Mouse (Mus musculus) granulocyte monocyte progenitor cell, adult 5-6 weeks (primary cell): ENCODE results near the gene Zfhx3. TPM values are rescaled to one million over a fixed set of nuclear protein-coding genes. Genes with fewer than 3 reads are reported as not detected.
A peak's percentile ranks its signal among the peaks of the same experiment; 100 is the strongest.

ENCODE experiments used
- ATAC-seq: replicated peaks from 2 replicates; pipeline ENCODE4 v1.8.0; 2016; ENCODE audit warnings: mild to moderate bottlenecking, moderate TSS enrichment, inconsistent platforms; ENCODE audit not compliant: poor library complexity, severe bottlenecking
- total RNA-seq, 2 experiments: library from RNA; stranded (forward) in 1 of 2; stranded (reverse) in 1 of 2; fragments of 200-712, 200-1000 nt in 1 of 2; fragments of >200 nt in 1 of 2; fragmentation: Nextera tagmentation in 1 of 2; gene quantifications; 2 replicates each; pipeline ENCODE4 v1.2.3; 2014 to 2017

Zfhx3 gene
- total RNA-seq, 2 experiments from 2014 or later = 0.31 to 0.41 TPM

DNA sequence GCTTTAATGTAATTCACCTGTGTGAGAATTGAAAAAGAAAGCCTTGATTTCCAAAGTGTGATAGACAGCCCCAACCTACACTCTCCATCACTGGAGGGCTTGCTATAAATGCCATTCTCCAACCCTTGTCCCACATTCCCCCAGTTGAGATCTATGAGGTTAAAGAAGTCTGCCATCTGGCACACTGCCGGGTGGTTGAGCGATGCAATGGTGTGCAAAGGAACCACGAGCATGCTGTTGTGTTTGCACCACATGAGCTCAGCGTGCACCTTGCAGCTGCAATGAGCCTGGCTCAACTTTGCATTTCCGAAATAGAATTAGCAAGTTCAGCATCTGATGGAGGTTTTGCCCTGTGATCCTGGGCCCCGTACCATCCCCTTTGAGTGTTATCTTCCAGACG, 575.7 kb downstream of the Zfhx3 start:
- no peak for ATAC-seq

DNA sequence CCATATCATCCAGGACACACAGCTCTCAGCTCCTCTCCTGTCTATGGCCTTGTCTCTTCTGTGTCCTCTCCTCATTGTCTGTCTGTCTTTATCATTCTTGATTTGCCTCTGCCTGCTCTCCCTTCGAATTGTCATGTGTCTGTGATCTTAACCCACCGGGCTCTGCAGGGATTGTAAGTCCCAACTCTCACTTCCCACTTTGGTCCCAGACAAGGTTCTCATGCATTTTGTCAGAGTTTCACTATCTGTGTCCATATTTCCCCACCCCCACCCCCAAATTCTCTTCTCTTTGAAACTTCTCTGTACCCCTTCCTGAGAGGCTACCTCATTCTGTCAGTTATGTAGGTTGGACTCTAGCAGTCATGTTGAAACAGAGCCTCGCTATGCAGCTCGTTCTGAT, 579.6 kb downstream of the Zfhx3 start:
- ATAC-seq = peak; percentile 67

DNA sequence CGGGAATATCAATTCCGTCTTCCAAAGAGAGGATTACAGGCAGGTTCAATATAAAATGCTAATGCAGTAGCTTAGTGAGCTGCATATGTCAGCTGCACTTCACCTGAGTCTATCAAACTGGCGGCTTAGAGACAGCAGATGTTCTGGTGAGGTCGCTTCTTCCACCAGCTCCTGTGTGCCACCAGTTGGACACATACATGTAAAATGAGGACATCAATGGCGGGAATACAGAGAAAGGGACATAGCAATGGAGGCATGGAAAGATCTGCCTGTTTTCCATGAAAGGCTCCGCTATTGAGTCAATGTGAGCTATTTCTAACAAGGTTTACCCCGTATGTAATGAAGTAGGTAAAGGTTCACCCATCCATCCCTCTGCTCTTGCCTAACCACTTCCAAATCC, 587.0 kb downstream of the Zfhx3 start:
- no peak for ATAC-seq

DNA sequence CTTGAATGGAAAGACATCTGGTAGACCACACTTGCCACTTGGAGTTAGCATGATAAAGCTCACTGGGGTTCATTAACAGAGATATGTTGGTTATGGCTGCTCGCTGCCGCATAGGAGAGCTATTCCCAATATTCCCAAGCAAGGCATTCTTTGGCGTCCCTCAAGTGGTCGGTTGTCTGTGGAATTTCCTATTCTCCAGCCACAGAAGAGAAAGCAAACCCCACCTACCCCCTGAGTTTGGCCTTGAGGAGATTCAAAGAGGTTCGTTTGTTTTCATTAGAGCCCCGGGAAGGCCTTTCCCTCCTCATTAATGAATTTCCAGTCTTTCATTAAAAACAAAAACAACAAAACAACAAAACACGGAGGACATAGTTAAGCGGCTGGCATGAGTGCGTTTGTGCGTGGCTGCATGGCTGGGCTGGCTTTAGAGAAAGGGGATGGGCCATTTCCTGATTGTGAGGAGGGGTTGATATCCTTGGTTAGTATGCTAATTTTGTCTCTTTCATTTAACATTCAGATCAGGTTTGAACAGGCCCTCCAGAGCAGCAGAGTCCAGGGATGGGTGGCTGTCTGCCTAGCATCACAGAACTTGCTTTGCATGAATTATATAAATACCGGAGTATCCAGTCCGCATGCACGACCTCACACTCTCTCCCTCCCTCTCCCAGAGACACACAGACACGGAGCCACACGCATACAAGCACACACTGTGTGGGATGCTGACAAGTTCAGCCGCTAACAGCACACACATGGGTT, 592.9 kb downstream of the Zfhx3 start:
- ATAC-seq = no peak

DNA sequence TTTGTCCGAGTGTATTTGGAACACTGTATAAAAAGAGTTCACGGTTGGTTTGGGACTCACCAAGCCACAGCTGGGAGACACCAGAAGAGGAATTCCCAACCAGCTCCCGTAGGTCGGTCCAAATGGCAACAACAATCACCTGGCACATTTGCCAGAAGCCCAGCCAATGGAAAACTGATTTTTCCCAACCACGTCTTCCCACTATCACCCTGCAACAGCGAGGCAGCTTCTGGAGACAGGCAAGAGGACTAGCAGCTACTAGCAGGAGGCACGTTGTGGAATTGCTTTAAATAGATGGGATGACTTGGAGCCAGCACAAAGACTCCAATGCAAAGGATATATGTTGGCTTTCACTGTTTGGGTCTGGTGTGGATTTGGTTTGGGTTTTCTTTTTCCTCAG, 593.7 kb downstream of the Zfhx3 start:
- no peak for ATAC-seq

DNA sequence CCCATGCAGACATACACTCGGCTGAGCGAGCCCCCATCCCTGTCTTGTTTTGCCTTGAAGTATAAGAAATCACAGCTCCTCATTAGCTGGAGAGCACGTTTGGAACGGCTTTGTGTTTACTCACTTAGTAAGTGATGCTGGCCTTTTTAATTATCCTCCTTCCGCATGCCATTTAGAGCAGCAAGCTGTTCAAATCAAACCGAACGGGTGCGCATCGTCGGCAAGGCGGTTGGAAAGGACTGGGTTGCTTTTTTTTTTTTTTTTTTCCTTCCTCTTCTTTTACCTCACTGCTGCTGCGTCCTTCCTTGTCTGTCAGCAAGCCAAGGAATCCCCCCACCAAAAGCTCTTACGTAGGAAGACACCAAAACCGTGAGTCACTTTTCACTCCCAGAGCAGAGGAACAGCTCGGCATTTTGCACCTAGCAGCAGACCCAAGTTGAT, 594.5 kb downstream of the Zfhx3 start:
- no peak for ATAC-seq

DNA sequence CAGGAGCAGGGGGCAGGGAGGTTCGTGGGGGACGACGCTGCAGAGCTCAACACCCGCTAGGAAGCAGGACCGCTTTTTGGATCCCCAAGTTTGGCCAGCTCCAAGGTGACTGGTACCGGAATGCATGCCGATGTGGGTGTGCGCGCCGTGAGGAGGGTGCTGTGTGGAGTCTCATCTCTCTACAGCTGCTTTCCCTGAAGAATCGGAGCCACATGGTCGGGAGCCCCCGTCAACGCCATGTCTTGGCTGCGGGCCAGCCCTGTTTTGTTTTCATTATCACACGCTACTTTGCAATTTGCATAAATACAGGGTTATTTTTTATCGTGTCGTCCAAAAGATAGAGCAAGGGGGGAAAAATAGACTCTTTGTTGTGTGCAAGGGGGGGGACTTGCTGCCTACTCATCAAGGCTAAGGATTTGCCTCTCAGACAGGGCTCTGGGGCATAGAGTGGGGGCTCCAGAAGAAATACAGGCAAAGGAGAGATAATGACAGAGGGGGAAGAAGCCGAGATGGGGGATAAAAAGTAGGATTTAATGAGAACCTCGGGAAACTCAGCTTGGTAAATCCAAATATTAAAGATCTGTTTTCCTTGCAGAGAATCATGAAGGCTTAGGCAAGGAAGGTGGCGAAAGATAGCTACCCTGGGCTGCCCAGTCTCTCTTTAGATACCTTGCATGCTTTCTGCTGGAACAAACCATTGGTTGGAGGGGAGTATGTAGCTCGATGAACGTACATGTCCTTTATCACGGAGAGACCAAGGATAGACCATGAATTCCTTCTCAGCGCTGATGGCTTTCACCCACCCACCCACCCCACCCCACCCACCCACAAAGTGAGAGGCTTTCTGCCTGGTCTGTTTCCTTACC, 595.5 kb downstream of the Zfhx3 start:
- ATAC-seq = no peak

DNA sequence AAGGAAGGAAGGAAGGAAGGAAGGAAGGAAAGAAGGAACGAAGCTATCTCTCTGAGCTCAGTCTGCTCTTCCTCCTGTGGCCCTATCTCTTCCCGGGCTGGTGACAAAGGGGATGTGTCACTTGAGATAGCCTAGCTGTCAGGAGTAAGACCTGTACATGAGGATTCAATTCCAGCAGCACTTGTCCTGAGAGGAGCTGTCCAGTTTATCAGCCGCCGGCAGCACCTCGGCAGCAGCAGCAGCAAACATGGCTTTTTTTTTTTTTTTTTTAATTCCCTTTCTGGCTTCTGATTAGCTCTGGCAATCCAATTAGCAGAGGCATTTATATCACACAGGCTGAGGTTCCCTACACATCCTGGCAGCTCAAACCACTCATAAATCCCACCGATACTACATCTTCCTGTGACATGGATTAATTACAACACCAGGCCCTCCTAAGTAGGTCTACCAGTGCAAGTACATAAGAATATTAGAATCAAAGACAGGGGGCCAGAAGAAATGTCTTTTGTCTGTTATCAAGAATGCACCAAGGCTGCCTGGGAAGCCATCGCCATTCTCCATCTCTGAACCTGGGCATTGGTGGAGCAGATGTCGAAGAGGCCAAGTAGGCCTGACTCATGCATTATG, 596.6 kb downstream of the Zfhx3 start:
- no peak for ATAC-seq

DNA sequence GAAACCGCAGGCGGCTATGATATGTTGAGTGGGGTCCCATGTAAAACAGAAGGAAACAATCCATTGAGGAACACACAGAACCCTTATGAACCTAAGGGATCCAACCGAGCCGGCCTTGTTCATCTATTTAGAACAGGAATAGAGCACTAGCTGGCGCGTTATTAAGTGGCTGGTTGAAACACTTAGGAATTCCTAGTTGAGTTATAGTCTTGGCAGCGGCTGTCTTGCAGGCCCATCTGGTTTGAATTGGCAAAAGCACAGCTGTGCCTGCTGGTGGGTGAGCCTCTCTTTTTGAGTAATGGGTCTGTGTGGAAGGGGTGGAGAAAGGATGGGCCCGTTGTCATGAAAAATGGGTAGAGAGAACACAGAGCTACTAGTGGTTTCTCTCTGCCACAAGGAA, 610.1 kb downstream of the Zfhx3 start:
- no peak for ATAC-seq

DNA sequence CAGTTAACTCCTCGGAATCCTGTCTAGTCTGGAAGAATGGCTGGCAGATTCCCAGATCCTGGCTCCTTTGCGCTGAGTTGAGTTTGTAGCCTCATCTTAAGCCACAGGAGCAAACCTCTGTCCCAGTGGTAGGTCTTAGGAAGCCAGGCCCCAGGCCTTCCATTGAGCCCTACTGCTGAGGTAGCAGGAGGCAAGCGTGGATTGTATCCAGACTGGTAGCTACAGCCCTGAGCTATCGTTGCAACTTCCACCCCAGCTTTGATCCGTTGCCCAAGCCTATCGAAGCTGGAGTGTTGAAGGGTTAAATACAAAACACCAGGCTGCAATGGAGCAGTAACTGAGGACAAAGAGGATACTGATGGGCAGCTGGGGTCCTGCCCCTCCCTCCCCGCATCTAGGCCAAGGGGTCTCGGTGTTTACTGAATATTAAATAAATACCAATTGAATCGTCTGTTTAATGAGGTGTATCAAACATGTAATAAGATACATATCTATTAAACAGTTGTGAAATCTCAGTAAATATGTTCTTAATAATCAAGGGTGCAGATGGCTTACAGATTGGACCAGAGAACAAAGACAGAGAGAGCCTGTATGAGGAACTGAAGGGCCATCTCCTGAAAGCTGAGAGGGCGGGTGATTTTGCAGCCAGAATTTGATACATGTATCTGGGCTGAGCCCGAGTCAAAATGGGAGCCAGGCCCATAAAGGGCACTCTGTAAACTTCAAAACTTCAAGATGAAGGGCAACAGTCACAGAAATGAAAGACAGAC, 611.5 kb downstream of the Zfhx3 start:
- no peak for ATAC-seq

DNA sequence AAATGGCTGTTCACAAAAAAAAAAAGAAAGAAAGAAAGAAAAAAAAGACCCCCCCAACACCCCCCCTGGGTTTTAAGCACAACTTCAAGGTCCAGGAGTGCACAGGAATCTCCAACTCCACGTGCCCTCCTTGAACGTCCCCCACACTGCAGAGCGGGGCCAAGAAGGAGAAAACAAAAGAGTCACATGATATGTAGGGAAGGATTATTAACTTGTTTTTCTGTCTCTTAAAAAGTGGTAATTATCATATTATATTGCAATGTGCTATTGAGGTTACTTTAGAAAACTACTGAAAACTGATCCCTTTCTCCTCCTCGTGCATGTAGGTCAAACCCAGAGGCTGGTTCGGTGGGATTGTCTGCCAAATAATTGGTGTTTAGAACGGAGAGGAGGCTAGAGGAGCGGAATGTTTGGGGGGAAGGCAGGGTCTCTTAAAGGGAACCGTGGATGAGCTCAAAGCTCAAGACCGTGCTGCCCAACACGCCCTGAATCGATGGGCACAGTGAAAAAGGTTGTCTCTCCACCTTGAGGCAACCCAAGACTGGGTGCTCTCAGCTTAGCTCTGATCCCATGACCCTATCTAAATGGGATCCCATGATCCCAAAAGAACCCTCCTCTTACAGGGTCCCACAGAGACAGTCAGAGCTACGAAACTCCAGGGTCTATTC, 612.3 kb downstream of the Zfhx3 start:
- ATAC-seq = no peak

DNA sequence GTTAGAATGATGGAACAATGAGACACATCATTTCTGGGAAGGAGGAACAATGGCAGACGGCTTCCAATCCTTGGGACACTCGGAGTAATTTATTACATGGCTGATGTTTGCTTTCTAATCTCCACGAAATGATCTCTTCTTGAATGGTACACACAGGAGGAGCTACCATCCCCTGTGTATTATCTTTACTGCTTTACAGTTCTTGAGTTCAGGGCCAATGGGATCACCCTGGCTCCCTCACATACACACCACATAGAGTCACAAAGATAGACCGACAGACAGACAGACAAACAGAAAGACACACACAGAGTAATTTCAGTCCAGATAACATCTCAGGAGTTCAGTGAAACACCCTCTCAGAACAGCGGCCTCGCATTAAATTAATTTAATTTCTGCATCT, 621.0 kb downstream of the Zfhx3 start:
- no peak for ATAC-seq

DNA sequence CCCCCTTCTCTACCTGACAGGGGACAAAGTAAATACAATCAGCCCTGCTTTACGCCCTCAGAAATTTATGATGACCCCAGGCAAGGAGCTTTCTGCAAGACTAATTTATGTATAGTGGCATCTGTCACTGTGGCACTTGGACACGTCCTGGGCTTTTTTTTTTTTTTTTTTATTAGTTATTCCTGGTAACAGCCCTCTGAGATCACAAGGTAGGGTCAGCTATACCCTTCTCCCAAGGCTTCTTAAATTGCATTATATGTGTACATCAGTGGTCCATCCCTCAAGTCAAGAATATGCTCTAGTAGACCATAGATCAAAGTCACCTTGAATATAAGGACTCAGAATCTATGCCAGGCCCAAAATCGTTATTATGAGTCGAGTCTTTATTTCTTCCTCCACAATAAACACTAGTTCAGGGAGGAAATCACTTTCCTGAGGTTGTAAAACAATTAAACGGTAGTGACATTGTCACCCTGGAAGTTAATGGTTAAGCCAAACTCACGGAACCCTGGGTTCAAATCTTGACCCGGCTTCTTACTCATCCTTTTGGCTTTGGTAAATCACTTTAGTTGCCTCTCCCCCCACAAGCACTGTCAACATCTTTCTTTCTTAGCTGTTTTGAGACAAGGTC, 621.6 kb downstream of the Zfhx3 start:
- no peak for ATAC-seq

DNA sequence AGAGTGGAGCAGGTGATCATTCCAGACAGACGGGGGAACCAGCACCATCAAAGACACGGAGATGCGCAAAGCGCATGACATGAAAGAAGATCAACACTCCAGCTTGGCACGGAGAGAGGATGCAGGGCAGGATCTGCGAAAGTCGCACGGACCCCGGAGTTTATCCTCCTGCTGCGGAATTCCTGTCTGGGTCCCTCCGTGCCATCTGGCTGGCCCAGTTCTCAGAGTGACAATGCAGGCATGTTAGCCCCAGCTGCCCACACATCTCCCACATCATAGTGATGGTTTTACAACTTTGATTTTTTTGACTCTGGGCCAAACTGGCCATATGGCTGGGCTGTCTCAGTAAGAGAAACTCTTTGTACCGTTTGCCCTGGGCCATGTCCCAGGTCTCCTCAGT, 623.6 kb downstream of the Zfhx3 start:
- no peak for ATAC-seq

DNA sequence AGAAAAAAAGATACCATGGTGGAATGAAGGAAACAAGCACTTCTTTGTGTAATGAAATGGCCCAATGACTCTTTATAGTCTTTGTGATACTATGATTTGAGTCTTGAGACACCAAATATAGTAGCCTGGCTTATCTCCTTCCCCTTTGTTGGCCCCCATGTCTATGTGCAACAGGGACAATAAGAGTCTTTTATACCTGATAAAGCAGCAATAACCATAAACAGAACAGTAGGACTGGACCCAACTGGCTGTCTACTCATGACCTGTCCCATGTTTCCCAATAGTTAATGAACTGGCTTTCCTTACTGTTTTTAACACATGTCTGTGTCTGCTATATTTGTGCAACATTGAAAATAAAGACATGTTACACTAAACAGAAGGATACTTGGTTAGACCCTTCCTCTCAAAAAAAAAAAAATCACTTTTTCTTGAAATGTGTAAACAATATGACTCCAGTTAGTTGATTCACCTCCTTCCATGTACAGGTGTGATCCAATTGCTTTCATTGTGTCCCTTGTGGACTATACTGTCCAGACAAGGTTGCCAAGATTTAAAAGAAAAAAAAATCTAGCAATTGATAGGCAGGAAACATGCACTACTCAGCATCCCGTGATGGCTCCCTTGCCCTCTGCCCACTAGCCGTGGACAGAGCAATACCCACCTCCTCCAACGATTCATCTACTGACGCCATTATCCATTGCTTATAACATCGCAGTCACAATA, 631.0 kb downstream of the Zfhx3 start:
- ATAC-seq = no peak

DNA sequence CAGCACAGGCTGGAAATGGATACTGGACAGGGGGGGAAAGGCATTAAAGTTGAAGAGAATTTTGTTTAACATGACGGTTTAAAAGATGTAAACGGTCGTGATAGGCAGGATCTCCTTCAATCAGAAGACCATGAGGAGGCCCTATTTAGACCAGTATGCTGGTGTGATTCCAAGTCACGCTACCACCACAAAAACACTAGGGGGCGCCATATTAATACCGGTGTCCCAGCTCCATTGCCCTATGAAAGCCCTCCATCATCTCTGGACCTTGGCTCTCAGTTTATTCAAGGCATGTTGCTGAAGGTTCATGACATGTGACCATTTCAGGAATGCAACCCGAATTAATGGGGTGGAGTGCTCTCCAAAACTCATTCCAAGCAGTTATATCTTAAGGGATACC, 631.7 kb downstream of the Zfhx3 start:
- peak; percentile 89 for ATAC-seq

DNA sequence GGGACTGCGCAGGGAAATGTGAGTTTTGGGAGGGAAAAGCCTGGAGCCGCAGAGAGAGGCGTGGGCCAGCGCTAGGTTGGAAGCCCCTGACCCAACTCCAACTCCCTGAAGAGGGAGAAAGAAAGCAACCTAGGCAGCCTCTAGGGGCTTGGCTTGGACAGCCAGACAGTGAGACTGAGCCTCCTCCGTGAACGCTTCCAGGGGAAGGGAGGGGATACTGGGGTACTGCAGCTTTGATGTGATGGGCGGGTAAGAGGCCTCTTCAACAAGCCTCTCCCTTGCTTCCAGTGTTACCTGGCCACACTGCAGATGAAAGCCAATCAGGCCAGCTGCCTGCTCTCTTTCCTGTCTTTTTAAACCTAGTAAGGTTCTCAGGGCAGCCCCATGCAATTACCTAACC, 635.1 kb downstream of the Zfhx3 start:
- ATAC-seq = no peak

DNA sequence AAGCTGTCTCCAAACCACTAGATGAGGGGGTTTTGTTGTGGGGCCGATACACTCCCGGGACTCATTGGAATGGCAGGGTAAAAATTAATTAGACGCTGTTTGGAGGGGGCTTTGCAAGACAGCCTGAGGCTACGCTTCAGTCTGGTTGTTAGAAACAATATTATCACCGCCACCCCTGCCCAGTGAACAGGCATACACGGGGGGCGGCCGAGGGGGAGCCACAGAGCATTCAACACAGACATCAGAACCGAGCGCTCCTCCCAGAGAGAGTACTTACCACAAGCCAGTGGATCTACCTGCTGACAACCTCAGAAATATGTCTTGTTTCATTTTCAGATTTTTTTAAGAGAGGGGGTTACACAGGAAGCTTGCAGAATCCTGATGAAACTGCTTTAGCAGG, 635.9 kb downstream of the Zfhx3 start:
- no peak for ATAC-seq

DNA sequence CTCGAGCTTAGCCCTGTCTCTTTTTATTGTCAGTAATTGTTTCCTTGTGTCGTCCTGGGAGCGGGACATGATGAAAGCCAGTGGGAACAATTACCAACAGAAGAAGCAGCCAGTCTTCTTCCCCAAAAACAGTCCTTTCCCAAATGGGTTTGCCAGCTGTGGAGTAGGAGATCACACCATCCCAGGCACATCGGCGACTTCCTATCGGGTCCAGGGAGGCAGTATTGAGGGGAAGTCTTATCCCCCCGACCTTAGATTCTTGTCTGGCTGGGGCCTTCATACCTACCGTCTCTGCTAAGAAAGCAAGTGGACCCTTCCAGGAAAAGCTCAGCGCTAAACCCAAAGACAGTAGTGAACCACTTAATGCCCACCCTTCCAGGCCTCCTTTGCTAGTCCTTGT, 637.4 kb downstream of the Zfhx3 start:
- ATAC-seq = no peak
